ENCODE assay signal across 7 mouse cellular contexts in the genomic region with DNA sequence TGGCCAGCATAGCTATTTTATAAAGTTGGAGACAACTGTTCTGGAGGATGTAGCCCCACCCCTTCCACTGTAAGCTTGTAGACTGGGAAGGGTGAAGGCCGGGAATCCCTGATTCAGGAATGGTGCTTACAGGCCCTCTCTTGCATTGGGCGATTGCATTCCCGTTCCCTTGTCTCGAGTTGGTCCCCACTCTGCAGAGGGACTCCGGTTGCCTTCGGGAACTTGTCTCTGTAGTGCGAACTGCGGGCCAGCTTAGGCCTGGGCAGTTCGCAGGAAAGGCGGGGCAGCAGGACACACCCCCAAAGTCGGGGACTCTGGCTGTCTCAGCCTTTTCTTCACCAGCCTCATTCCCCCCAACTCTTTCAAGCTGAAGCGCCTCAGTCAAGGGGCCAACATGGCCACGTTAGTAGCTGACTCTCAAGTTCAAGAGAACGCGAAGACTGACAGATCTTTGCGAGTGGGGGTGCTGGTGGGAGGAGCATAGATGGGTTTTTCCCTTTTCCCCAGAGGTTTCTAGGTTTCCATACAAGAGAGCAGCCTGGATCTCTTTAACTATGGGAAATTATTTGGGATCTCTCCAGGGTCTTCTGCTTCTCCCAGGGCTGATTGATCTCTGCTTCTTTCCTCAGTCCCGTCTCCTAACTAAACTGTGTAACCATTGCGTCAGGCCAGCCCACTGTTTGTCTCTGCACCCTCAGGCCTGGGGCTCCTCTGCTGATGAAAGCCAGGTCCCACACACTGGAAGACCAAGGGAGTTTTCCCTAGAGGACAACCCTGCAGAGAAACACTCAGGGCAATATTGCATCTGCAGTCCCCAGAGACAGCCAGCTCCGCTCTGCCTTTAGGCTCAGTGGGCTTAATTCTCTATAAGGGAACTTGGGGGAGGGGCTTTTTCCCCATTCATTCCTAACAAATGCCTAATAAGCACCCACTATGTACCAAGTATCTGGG. TPM values are rescaled to one million over a fixed set of nuclear protein-coding genes. Genes with fewer than 3 reads are reported as not detected.
A peak's percentile ranks its signal among the peaks of the same experiment; 100 is the strongest.
DNase-seq lines count a peak whose midpoint lies in the region; ATAC-seq and TF ChIP-seq lines count a peak whose summit lies in the region.

No protein-coding gene starts in this region.

- peak; percentile 29 for ATAC-seq in embryonic facial prominence, embryonic 15.5 days (ENCODE audit: insufficient number of reproducible peaks, low FRiP score, low TSS enrichment, low read depth)
- peak; percentile 5 to 8 for ATAC-seq in hematopoietic stem cell, adult 5-6 weeks (replicated peaks in 1 of 2; ENCODE audit: insufficient read depth in 1 of 2, low FRiP score in 2 of 2, low TSS enrichment in 1 of 2, low read depth in 1 of 2, poor library complexity in 2 of 2, severe bottlenecking in 2 of 2)
- ATAC-seq in limb, embryonic 14.5 days (ENCODE audit: low FRiP score, low read depth), result peak; percentile 58
- ATAC-seq in midbrain, embryonic 12.5 days (ENCODE audit: low FRiP score, low read depth), result peak; percentile 55

- peaks cover 51 to 60% of the 10 kb centered on the region in 2 experiments for H3K36me3 ChIP-seq in CH12.LX (replicated peaks in 1 of 2; ENCODE audit: control insufficient read depth in 1 of 2, insufficient read depth in 1 of 2, low read length in 1 of 2)
- H3K36me3 ChIP-seq in embryonic facial prominence, embryonic 15.5 days, result peaks cover 47% of the 10 kb centered on the region
- peaks cover 53% of the 10 kb centered on the region for H3K36me3 ChIP-seq in limb, embryonic 14.5 days (ENCODE audit: control insufficient read depth, insufficient read depth, low read length)
- peaks cover 44% of the 10 kb centered on the region for H3K36me3 ChIP-seq in midbrain, embryonic 12.5 days
- H3K36me3 ChIP-seq in testis, adult 2 months (ENCODE audit: control insufficient read depth, insufficient read depth, low read length), result no peaks in the 10 kb centered on the region; the same call in 1 of the 2 replicates

- peaks cover 20 to 52% of the 10 kb centered on the region in 2 experiments for H3K4me1 ChIP-seq in CH12.LX (ENCODE audit: control insufficient read depth in 1 of 2, insufficient read depth in 2 of 2)
- H3K4me1 ChIP-seq in embryonic facial prominence, embryonic 15.5 days, result peaks cover 51% of the 10 kb centered on the region
- H3K4me1 ChIP-seq in limb, embryonic 14.5 days (ENCODE audit: control insufficient read depth, insufficient read depth, low read length), result peaks cover 32% of the 10 kb centered on the region
- peaks cover 43% of the 10 kb centered on the region for H3K4me1 ChIP-seq in midbrain, embryonic 12.5 days
- H3K4me1 ChIP-seq in testis, adult 2 months (ENCODE audit: control insufficient read depth, insufficient read depth, low read length), result peaks cover 22% of the 10 kb centered on the region

- H3K4me3 ChIP-seq in CH12.LX (replicated peaks in 1 of 3; ENCODE audit: low read depth in 2 of 3, low read length in 2 of 3, poor library complexity in 1 of 3), result peak overlapping the region; percentile 72 to 98 (median 79)
- peak overlapping the region; percentile 71 for H3K4me3 ChIP-seq in embryonic facial prominence, embryonic 15.5 days (replicated peaks)
- peak overlapping the region; percentile 72 for H3K4me3 ChIP-seq in limb, embryonic 14.5 days (replicated peaks; ENCODE audit: low read length)
- peak overlapping the region; percentile 77 for H3K4me3 ChIP-seq in midbrain, embryonic 12.5 days
- peak overlapping the region; percentile 81 for H3K4me3 ChIP-seq in testis, adult 2 months (ENCODE audit: control insufficient read depth, low read depth, low read length)

- H3K9me3 ChIP-seq in CH12.LX (replicated peaks; ENCODE audit: low read length), result no peaks in the 10 kb centered on the region
- H3K9me3 ChIP-seq in embryonic facial prominence, embryonic 15.5 days (replicated peaks), result no peaks in the 10 kb centered on the region
- H3K9me3 ChIP-seq in limb, embryonic 14.5 days (ENCODE audit: control insufficient read depth, low read length), result no peaks in the 10 kb centered on the region
- no peaks in the 10 kb centered on the region for H3K9me3 ChIP-seq in midbrain, embryonic 12.5 days

- peak overlapping the region; percentile 96 for H3K27ac ChIP-seq in CH12.LX (ENCODE audit: insufficient read depth, low read depth)
- H3K27ac ChIP-seq in embryonic facial prominence, embryonic 15.5 days (replicated peaks), result peak overlapping the region; percentile 100
- peak overlapping the region; percentile 62 for H3K27ac ChIP-seq in limb, embryonic 14.5 days (replicated peaks; ENCODE audit: low read depth, low read length)
- H3K27ac ChIP-seq in midbrain, embryonic 12.5 days (replicated peaks), result peak overlapping the region; percentile 98
- H3K27ac ChIP-seq in testis, adult 2 months (ENCODE audit: control insufficient read depth, insufficient read depth, low read depth, low read length), result peak overlapping the region; percentile 75

- TF ChIP-seq RAD21 in CH12.LX (IDR thresholded peaks at IDR 0.05; ENCODE audit: low read depth, low read length), result no peak

- peak overlapping the region; percentile 90; the same call in 1 of the 2 replicates for H3K4me2 ChIP-seq in CH12.LX (ENCODE audit: insufficient read depth, low read depth, poor library complexity, severe bottlenecking)
- peak overlapping the region; percentile 84 for H3K4me2 ChIP-seq in embryonic facial prominence, embryonic 15.5 days (replicated peaks)
- peak overlapping the region; percentile 92 for H3K4me2 ChIP-seq in limb, embryonic 14.5 days (replicated peaks; ENCODE audit: low read depth, low read length, severe bottlenecking)
- peak overlapping the region; percentile 94 for H3K4me2 ChIP-seq in midbrain, embryonic 12.5 days (replicated peaks)

- H3K9ac ChIP-seq in CH12.LX (ENCODE audit: insufficient read depth, low read depth), result peak overlapping the region; percentile 97
- H3K9ac ChIP-seq in embryonic facial prominence, embryonic 15.5 days, result peak overlapping the region; percentile 66
- peak overlapping the region; percentile 57 for H3K9ac ChIP-seq in limb, embryonic 14.5 days (ENCODE audit: low read depth, low read length, severe bottlenecking)
- peak overlapping the region; percentile 74 for H3K9ac ChIP-seq in midbrain, embryonic 12.5 days (replicated peaks)

- under 1% methylated on average over 19 of the region's 19 CpGs for WGBS in embryonic facial prominence, embryonic 15.5 days
- WGBS in limb, embryonic 14.5 days, result 2% methylated on average over 19 of the region's 19 CpGs
- WGBS in midbrain, embryonic 12.5 days, result 3% methylated on average over 19 of the region's 19 CpGs

- H3K79me2 ChIP-seq in CH12.LX (replicated peaks; ENCODE audit: control insufficient read depth, extremely low read depth, insufficient read depth, poor library complexity, severe bottlenecking), result peaks cover 53% of the 10 kb centered on the region

- H3K27me3 ChIP-seq in CH12.LX (replicated peaks), result no peaks in the 10 kb centered on the region
- no peaks in the 10 kb centered on the region for H3K27me3 ChIP-seq in embryonic facial prominence, embryonic 15.5 days
- no peaks in the 10 kb centered on the region for H3K27me3 ChIP-seq in limb, embryonic 14.5 days (ENCODE audit: control insufficient read depth, insufficient read depth, low read length)
- H3K27me3 ChIP-seq in midbrain, embryonic 12.5 days, result no peaks in the 10 kb centered on the region
- H3K27me3 ChIP-seq in testis, adult 2 months (ENCODE audit: control insufficient read depth, insufficient read depth, low read length), result no peaks in the 10 kb centered on the region

- DNase-seq in CH12.LX (ENCODE audit: extremely low read depth) (peak; percentile 65), ZHBTc4 (ENCODE audit: low read depth, low spot score) (peak; percentile 49)
- DNase-seq in limb, embryonic 14.5 days (ENCODE audit: low spot score), result peak; percentile 23

- no peak; the same call in 1 of the 2 replicates for TF ChIP-seq POLR2A in CH12.LX (IDR thresholded peaks at IDR 0.05; ENCODE audit: low read depth, low read length)
- TF ChIP-seq POLR2A in limb, embryonic 14.5 days (IDR thresholded peaks at IDR 0.05; ENCODE audit: borderline replicate concordance, extremely low read depth, insufficient read depth, insufficient read length), result no peak
- no peak for TF ChIP-seq POLR2A in testis, adult 2 months (IDR thresholded peaks at IDR 0.05; ENCODE audit: control insufficient read depth, low read depth, low read length)

- TF ChIP-seq CTCF in CH12.LX (conservative IDR thresholded peaks at IDR 0.05 in 1 of 2, IDR thresholded peaks at IDR 0.05 in 1 of 2; ENCODE audit: low read depth in 2 of 2, low read length in 2 of 2), result no peak
- TF ChIP-seq CTCF in testis, adult 2 months (IDR thresholded peaks at IDR 0.05; ENCODE audit: control insufficient read depth, insufficient read depth, insufficient replicate concordance, low read depth, low read length), result no peak

- dilution Hi-C loops in CH12.LX (cut with MboI; ENCODE audit: extremely low pct_ligation_motif_present, extremely low pct_unique_long_range_greater_than_20kb, low sequenced_read_pairs), result no loop called here

- in situ Hi-C loops in CH12.LX (cut with MboI; ENCODE audit: low pct_ligation_motif_present, low pct_unique_long_range_greater_than_20kb, low sequenced_read_pairs), result no loop called here

- TF ChIP-seq EP300 in CH12.LX (IDR thresholded peaks at IDR 0.05; ENCODE audit: low read length), result 0 out of 2 replicates have a peak, but pooled peaks have one; percentile 9

RNA-seq across cellular contexts. Expression of a gene that starts 2.4 kb away (rescaled TPM):
- total RNA-seq in CH12.LX (2012; rRNA removed) (2.7 and 3.3 TPM in 2 replicates), CH12.LX (2014; rRNA removed) (0.51 and 0.74 TPM in 2 replicates)
- 16.5 and 17.7 TPM in 2 replicates for polyA plus RNA-seq in CH12.LX (2012; ENCODE audit: insufficient read length, low read depth)
- 19.6 and 20.8 TPM in 2 replicates for polyA plus RNA-seq in embryonic facial prominence, embryonic 15.5 days (2015; fragmentation: Nextera tagmentation; extraction: Ambion mirVana)
- 5.9 and 6.3 TPM in 2 replicates for total RNA-seq in hematopoietic stem cell, adult 5-6 weeks (2017)
- 68.1 and 86.6 TPM in 2 replicates for polyA plus RNA-seq in limb, embryonic 14.5 days (2012; rRNA removed)
- 19.9 and 20.7 TPM in 2 replicates for polyA plus RNA-seq in limb, embryonic 14.5 days (2014; fragmentation: Nextera tagmentation; extraction: Ambion mirVana)
- 20.3 and 21.7 TPM in 2 replicates for polyA plus RNA-seq in midbrain, embryonic 12.5 days (2016; fragmentation: Nextera tagmentation; extraction: Ambion mirVana)
- 61.3 and 74.1 TPM in 2 replicates for polyA plus RNA-seq in testis, adult 2 months (2012; rRNA removed)

RNA-seq across cellular contexts. Expression of a gene that starts 20.4 kb away (rescaled TPM):
- total RNA-seq in CH12.LX (2012; rRNA removed) (224 and 234 TPM in 2 replicates), CH12.LX (2014; rRNA removed) (110 and 143 TPM in 2 replicates)
- 161 and 177 TPM in 2 replicates for polyA plus RNA-seq in CH12.LX (2012; ENCODE audit: insufficient read length, low read depth)
- polyA plus RNA-seq in embryonic facial prominence, embryonic 15.5 days (2015; fragmentation: Nextera tagmentation; extraction: Ambion mirVana), result 101 and 105 TPM in 2 replicates
- total RNA-seq in hematopoietic stem cell, adult 5-6 weeks (2017), result 104 and 211 TPM in 2 replicates
- polyA plus RNA-seq in limb, embryonic 14.5 days (2012; rRNA removed), result 78.5 and 79.8 TPM in 2 replicates
- polyA plus RNA-seq in limb, embryonic 14.5 days (2014; fragmentation: Nextera tagmentation; extraction: Ambion mirVana), result 113 and 114 TPM in 2 replicates
- 156 and 166 TPM in 2 replicates for polyA plus RNA-seq in midbrain, embryonic 12.5 days (2016; fragmentation: Nextera tagmentation; extraction: Ambion mirVana)
- 32.4 and 36.7 TPM in 2 replicates for polyA plus RNA-seq in testis, adult 2 months (2012; rRNA removed)

RNA-seq across cellular contexts. Expression of a gene that starts 25.0 kb away (rescaled TPM):
- total RNA-seq in CH12.LX (2012; rRNA removed), result 88.5 and 91.9 TPM in 2 replicates
- total RNA-seq in CH12.LX (2014; rRNA removed), result 66.3 and 67.3 TPM in 2 replicates
- 79.1 and 94.1 TPM in 2 replicates for polyA plus RNA-seq in CH12.LX (2012; ENCODE audit: insufficient read length, low read depth)
- 206 and 212 TPM in 2 replicates for polyA plus RNA-seq in embryonic facial prominence, embryonic 15.5 days (2015; fragmentation: Nextera tagmentation; extraction: Ambion mirVana)
- 85.8 and 96.8 TPM in 2 replicates for total RNA-seq in hematopoietic stem cell, adult 5-6 weeks (2017)
- 221 and 240 TPM in 2 replicates for polyA plus RNA-seq in limb, embryonic 14.5 days (2012; rRNA removed)
- polyA plus RNA-seq in limb, embryonic 14.5 days (2014; fragmentation: Nextera tagmentation; extraction: Ambion mirVana), result 168 and 178 TPM in 2 replicates
- 245 and 250 TPM in 2 replicates for polyA plus RNA-seq in midbrain, embryonic 12.5 days (2016; fragmentation: Nextera tagmentation; extraction: Ambion mirVana)
- 391 and 429 TPM in 2 replicates for polyA plus RNA-seq in testis, adult 2 months (2012; rRNA removed)

RNA-seq across cellular contexts. Expression of a gene that starts 28.1 kb away (rescaled TPM):
- total RNA-seq in CH12.LX (2012; rRNA removed), result 1.3 and 2.1 TPM in 2 replicates
- not detected in 2 replicates for total RNA-seq in CH12.LX (2014; rRNA removed)
- 0.14 and 0.46 TPM in 2 replicates for polyA plus RNA-seq in CH12.LX (2012; ENCODE audit: insufficient read length, low read depth)
- polyA plus RNA-seq in embryonic facial prominence, embryonic 15.5 days (2015; fragmentation: Nextera tagmentation; extraction: Ambion mirVana), result 6.9 and 7.6 TPM in 2 replicates
- total RNA-seq in hematopoietic stem cell, adult 5-6 weeks (2017), result 0.94 and 1.5 TPM in 2 replicates
- 9.4 and 9.7 TPM in 2 replicates for polyA plus RNA-seq in limb, embryonic 14.5 days (2012; rRNA removed)
- 2.8 and 3.5 TPM in 2 replicates for polyA plus RNA-seq in limb, embryonic 14.5 days (2014; fragmentation: Nextera tagmentation; extraction: Ambion mirVana)
- polyA plus RNA-seq in midbrain, embryonic 12.5 days (2016; fragmentation: Nextera tagmentation; extraction: Ambion mirVana), result 53.9 and 61.6 TPM in 2 replicates
- 3.3 and 3.9 TPM in 2 replicates for polyA plus RNA-seq in testis, adult 2 months (2012; rRNA removed)

RNA-seq across cellular contexts. Expression of a gene that starts 30.6 kb away (rescaled TPM):
- 32.5 and 33.7 TPM in 2 replicates for total RNA-seq in CH12.LX (2012; rRNA removed)
- 32.4 and 34.0 TPM in 2 replicates for total RNA-seq in CH12.LX (2014; rRNA removed)
- 42.4 and 44.7 TPM in 2 replicates for polyA plus RNA-seq in CH12.LX (2012; ENCODE audit: insufficient read length, low read depth)
- polyA plus RNA-seq in embryonic facial prominence, embryonic 15.5 days (2015; fragmentation: Nextera tagmentation; extraction: Ambion mirVana), result 5.1 and 5.2 TPM in 2 replicates
- total RNA-seq in hematopoietic stem cell, adult 5-6 weeks (2017), result 29.5 and 43.7 TPM in 2 replicates
- 5.5 and 5.8 TPM in 2 replicates for polyA plus RNA-seq in limb, embryonic 14.5 days (2012; rRNA removed)
- polyA plus RNA-seq in limb, embryonic 14.5 days (2014; fragmentation: Nextera tagmentation; extraction: Ambion mirVana), result 5.6 and 7.5 TPM in 2 replicates
- polyA plus RNA-seq in midbrain, embryonic 12.5 days (2016; fragmentation: Nextera tagmentation; extraction: Ambion mirVana), result 0.86 and 1.1 TPM in 2 replicates
- polyA plus RNA-seq in testis, adult 2 months (2012; rRNA removed), result 0.32 and 0.34 TPM in 2 replicates

Comparison
In these comparisons a context has a peak if more than half of its experiments do, and no peak if none do; other contexts are left out.
1. Peak in every context shown above with its lines: DNase-seq, ATAC-seq, H3K4me3 ChIP-seq and H3K27ac ChIP-seq.
2. ATAC-seq: peak in every context shown above with its lines; median percentile 58 in limb, embryonic 14.5 days; 55 in midbrain, embryonic 12.5 days; 29 in embryonic facial prominence, embryonic 15.5 days; 6 in hematopoietic stem cell, adult 5-6 weeks.